Mouse (Mus musculus) urinary bladder, postnatal 4 days (tissue): ENCODE measurements at regions not wholly inside any gene's neighbourhood (a gene's known extent, or its start where the extent isn't known, plus 50 kb on each side); places are given as distances from the start of the nearest gene placed in this dataset.

ENCODE experiments used
- DNase-seq, 2 experiments: peaks; one replicate each; pipeline ENCODE4 v3.0.0; 2021 to 2022; ENCODE audit warnings: low spot score in 2 of 2

DNA sequence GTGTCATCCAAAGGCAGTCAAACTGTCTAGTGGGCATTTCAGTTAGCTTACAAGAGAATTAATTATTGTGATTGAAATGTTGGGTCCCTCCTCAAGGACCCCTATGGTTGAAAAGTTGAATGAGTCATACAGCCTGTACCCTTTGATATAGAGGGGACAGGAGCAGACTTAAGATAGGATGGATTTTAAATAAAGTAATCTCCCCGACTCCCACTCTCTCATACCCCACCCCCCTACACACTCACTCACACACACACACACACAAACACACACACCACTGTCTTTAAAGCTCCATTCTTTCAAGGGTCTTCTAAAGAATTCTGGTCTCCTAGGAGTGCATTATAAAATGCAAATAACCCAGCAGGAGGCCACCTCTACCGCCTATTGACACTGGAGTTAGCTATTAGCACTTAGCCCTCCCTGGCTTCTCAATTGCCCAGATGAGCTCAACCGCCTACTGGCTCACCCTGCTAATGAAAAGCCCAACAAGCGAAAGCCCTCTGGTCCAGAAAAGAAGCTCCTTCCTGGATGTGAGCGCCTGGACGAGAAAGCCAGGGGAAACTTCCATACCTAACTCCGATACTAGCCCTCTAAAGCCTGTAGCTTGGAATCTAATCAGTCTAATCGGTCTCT, 236.3 kb upstream of the Rgma start:
- DNase-seq = no peak

DNA sequence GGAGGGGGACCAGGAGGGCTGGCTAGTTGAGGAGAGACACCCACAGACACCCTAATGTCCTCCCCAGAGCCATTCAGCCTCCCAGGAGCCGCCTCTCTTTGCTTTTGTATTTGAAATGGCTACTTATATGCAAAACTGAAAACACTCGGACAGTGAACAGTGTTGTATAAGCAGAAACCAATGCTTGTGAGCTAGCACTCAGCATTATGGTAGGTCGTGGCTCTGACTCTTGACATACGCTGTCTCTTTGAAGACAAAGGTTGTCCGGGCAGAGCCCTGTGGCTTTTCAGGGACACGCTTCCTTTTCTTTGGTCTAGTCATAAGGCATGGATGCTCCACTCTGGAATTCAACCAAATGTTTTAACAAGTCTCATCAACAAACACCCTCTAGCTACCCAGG, 235.4 kb upstream of the Rgma start:
- no peak for DNase-seq

DNA sequence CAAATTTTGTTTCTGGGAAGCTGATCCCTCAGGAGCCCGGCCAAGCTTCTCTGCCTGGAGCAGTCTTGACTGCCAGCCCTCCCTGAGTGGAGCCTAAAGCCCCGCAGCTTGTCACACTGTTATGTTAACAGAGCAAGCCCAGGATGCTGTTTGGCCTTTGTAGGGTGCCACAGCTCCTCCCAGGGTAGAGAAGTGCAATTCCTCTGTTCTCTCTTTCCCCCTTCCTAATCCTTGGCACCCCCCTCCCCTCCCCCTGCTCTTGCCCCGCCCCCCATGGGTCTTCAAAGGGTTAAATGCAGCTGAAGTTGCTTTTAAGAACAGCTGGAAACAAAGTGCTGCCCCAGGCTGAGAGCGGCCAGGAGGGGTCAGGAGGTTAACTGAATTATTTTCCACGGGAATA, 234.1 kb upstream of the Rgma start:
- DNase-seq = no peak

DNA sequence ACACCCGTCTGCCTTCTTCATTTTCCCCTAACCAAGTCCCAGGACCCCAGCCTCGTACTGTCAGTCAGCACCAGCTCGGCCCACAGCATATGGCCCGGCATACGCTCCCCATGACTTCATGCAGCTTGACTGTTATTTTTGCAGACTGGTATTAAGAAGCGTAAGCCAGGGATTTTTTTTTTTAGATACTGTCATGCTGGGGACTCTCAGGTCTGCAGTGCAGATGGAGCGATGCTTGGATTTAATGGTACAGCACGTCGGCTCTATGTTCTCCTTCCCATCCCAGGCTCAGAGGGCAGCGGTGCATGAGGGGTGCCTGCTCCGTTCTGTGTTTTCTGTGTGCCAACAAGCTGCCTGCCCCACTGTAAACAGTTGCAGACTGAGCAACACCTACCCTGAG, 231.4 kb upstream of the Rgma start:
- no peak for DNase-seq

DNA sequence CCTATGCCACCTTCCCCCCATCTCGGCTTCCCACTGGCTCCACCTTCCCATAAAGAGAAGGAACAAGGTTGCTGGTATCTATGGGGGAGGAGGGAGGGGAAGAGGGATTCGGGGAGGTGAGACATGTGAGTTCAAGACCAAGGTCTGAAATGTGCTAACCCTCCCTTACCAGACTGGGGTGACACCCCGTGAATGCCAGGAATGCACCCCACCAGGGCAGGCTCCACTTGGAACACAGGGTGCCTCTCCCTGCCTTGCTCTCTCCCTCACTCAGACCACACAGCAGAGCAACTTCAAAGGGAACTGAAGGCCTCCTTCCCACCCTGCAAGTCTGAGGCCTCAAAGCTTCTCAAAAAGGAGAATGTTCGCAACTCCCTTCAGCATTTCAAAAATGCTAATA, 230.5 kb upstream of the Rgma start:
- no peak for DNase-seq

DNA sequence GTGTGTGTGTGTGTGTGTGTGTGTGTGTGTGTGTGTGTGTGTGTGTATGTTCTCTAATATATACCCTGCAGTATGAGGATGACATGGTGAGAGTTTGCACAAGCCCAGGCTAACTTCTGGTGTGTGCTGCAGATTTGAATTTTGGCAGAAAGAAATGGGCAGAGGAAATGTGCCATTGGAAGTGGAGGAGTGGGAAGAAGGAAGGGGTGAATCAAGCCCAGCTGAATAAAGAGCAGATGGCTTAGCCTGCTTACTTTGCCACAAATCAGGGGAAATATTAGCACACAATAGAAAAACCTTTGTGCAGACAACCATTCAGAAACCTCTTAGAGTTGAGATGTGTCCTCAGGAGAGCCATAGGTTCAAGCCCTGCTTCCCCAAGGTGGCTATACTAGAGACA, 228.1 kb upstream of the Rgma start:
- DNase-seq = no peak

DNA sequence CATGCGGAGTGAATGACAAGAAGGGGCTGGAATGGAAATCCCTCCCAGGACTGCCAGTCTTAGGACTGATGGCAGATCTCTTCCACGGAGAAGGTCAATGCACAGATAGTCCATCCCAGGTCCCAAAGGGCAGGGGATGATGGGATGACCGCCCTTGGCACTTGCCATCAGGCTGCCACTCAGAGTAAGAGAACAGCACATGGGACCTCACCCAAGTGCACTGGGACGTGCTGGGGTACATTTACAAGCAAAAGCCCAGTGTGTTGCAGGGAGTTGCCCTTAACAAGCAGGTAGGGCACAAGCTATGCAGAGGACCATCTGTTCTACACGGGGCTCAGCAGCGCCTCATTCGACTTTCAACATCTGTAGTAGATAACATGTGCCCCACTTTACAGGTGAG, 224.9 kb upstream of the Rgma start:
- DNase-seq = no peak

DNA sequence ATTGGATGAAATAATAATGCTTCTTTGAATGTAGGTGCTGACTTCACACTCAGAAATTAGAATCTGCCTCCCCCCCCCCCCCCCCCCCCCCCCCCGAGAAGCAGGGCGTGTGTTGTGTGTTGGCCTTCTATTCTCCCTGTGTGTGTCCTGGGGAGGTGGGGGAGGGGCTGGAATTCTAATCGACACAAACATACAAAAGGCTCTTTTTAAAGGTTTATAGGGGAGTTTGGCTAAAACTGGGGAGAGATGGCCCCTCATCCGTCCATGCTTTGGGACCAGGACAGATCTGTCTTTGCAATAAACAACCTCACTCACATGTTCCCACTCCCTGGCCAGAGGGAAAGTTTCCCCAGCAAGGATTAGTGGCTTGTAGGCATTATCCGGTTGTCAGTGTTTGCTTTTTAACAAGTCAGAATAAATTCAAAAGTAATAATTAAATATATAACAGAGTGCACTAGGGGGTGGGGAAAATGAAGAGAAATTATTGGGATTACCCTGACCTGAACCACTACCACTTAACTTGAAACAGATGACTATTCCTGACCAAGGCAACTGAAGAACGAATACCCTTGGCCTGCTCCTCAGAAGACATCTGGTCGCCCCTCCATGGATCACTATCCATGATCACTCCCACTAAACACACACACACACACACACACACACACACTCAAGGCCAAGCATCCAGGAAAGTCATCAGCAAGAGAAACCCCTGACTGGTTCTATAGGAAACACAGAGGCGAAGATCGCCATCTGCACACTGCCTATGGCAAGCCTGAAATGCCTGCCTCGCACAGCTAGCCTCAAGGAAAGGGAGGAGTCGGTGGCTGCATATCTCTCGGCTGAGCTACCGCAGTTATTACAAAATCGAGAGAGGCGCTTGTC, 223.5 kb upstream of the Rgma start:
- DNase-seq = no peak

DNA sequence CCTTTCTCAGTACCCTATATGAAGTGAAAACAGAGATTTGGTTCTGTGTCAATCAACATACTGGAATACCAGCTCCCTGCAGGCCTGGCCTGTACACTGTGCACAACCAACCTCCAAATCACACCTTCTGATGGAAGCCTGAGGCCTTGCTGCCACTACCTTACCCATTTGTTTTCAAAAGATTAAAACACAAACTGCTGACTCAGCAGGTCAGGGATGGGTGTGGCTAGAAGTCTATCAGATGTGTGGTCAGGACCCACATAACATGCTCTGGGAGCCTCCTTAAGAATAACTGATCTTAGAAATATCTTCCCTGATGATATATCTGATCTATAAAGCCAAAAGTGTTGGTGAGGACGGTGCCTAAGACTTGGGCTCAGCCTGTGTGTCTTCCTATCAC, 221.6 kb upstream of the Rgma start:
- no peak for DNase-seq

DNA sequence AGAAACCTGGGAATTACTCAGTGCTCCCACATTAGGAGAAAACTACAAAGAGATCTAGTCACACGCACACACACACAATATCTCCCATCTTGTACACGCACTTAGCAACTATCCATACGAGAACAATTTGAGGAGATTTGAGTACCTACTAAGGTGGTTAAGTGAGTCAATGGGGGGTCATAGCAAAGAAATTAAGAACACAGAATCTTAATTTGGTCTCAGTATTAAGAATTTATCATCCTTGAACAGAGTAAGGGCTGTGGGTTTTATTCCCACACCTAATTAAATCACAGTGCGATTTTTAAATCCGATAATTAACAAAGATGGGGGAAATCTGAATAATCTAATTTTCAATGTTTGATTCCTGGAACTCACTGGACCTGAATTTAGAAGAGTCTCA, 216.5 kb upstream of the Rgma start:
- DNase-seq = no peak

DNA sequence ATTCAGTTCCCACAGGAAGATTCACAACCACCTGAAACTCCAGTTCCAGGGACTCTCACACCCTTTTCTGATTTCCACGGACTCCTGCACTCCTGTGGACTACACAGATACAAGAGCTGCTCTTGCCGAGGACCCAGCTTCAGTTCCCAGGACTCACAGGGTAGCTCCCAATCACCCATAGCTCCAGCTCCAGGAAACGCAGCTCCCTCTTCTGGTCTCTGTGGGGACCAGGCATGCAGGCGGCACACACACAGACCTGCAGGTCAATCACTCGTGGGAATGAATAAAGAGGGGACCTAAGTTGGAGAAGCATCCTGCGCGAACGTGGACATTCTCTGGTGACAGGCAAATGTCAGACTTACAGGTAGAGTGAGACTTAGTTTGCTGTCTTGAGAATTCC, 214.3 kb upstream of the Rgma start:
- DNase-seq = no peak

DNA sequence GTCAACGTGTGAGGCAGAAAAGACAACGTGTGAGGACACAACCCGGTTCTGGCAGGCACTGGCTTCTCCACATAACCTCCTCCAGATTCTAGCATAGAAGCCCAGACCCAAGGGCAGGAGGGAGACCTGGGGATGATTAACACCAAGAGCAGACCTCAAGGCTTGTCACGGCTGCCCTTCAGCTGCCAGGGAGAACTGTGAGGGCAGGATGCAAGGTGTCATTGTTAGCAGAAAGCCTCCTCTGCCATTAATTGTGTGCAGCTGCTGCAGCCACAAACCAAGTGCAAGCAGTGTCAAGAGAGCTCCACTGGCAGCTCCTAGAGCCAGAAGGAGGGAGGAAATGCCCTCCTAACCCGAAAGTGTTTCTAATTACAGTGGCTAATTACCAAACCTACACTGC, 211.6 kb upstream of the Rgma start:
- no peak for DNase-seq

DNA sequence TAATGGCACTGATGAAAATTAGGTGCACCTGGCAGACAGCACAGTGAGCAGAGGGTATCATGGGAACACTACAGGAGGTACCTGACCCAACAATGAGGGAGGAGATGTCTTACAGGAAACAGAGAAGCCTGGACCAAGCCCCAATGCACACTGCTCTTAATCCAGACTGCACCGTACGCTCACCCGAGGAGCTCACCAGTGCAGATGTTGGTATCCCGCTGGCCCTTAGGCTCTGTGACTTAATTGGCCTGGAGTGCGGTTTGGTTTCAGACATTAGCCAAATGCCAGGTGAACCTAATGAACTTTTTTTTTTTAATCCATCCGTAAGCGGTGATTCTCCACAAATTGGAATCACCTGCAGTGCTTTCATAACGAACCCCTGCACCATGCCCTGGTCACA, 209.8 kb upstream of the Rgma start:
- DNase-seq = no peak

DNA sequence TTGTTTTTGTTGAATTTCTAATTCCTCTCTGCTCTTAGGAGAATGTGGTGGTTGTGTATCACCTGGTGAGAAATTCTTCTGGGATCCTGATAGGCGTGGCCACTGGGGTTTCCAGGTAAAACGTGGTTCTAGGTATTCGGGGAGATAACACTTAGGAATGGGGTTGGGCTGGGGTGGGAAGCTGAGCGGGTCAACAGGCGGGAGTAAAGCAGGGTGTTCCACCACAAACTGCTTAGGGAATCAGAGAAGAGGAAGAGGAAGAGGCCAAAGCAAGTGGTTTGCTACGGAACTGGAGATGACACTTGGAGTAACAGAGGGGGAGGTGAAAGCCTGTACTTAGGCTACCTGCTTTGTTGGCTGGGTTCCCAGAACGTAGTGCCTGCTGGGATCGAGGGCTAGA, 205.9 kb upstream of the Rgma start:
- no peak for DNase-seq

DNA sequence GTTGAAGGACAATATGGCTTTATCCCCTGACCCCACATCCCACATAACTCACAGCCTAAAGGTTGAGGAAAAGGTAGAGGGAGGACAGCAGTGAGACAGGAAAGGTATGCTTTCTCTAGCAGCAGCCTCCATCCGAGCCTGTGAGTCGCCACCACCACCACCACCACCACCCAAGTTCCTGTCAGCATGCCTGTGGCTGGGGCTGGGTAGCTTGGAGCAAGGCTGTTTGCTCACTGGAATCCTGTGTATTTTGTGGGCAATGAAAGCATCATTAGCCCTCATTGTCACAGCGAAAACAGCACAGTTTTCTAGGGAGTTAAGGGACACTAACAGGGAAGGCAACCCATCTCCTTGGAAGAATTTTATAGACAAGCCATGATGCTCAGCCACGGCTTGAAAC, 202.7 kb upstream of the Rgma start:
- no peak for DNase-seq

DNA sequence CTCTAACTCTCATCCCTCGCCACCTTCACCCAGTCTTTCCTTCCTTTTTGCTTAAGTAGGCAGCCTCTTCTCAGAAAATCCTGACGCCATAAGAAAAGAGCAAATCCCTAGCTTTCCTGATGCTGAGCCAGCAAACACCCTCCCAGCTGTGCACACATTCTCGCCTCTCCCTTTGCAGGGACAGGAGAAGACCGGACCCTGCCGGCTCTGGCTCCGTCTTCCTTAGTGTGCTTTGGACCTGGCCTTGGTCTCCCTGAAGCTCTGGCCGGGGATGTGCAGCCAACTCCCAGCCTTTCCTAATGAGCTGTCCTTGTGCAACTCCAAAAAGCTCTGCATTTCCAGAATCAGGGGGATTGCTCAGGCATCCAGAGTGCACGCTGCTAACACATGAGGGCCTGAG, 191.5 kb upstream of the Rgma start:
- DNase-seq = peak; percentile 59 to 75

DNA sequence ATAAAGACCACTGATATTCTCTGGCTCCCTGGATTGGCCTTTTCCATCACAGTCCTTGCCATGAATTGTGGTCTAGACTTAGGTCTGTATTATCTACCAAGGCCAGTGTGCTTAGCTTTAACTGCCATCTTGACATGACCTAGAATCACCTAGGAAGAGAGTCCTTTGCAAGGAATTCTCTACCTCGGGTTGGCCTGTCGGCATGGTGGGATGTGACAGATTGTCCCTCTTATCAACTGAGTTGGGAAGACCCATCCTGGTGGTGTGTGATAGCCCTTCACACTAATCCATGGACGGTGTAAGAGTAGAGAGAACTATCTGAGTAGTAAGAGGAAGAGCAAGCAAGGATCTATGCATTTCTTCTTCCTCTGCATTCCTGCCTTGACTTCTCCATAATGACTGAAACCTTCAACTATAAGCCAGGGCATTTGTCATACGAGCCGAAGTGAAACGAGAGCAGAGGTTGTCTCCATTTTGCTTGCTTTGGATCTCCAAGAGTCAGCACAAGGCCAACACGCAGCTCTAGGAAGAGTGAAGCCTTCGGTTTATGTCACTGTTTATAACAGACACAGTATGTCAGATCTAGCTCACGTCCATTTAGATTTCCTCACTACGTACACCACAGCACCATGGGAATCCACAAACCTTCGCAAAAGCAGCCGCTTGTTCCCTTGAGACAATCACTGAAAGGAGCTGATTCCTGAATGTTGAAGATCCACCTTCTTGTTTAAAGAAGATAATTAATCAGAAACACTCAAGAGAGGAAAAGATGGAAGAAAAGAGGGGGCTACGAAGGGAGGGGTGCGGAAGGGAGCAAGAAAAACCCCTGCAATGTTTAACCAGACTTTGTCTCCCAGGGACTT, 190.9 kb upstream of the Rgma start:
- DNase-seq = no peak

DNA sequence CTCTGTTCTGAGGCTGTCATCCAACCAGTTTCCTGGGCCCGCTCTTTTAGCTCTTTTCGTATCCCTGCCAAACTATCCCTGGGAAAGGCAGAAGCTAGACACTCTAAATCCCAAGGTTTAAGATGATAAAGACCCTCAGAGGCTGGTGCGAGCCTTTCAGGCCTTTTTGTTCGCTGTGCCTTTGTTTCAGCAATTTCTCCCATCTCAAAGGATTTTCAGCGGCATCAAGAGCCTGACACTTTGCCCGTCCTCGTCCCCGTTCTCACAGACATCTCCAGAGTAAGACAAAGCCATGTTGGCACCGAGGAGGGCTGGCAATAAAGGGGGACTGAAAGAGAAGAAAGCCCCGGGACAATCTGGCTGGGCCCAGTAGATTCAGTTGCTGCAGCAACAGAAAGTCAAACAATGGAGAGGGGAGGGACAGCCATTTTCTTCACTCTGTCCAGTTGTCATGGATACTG, 190.2 kb upstream of the Rgma start:
- DNase-seq = no peak

DNA sequence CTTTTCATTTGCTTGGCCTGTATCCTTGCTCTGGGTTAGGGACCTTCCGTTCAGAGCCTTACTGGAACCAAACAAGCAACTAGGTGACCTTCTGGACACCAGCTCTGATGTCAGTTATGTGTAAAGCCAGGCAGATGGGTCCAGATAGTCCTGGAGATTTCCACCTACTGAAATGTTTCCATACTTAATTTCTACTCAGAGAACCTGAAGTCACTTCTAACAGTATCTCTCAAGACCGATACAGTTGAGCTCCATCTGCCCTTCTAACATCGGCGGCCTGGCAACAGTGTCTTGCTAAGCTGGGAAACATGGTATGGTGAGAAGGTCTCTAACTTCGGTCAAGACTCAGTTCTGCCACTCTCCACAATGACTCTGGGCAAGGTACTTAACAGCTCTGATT, 189.7 kb upstream of the Rgma start:
- DNase-seq = no peak

DNA sequence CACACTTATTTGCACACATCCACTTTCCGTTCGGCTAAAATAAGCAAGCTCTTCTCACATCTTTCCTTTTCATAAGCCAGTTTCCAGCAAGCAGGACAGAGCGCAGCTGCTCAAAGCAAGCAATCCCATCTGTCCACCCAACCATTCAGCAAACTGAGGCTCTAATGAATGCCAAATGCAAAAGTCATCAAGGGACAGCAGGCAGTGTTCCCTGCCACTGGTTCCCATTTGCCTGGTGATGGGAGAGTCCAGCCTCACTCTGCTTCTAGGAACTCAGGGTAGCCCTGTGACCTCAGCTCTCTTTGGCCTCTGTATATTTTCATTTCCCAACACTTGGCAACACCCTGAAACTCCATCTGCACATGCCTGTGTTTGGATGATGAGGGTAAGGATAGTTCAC, 188.8 kb upstream of the Rgma start:
- DNase-seq = peak in 1 of 2 experiments; percentile 43

DNA sequence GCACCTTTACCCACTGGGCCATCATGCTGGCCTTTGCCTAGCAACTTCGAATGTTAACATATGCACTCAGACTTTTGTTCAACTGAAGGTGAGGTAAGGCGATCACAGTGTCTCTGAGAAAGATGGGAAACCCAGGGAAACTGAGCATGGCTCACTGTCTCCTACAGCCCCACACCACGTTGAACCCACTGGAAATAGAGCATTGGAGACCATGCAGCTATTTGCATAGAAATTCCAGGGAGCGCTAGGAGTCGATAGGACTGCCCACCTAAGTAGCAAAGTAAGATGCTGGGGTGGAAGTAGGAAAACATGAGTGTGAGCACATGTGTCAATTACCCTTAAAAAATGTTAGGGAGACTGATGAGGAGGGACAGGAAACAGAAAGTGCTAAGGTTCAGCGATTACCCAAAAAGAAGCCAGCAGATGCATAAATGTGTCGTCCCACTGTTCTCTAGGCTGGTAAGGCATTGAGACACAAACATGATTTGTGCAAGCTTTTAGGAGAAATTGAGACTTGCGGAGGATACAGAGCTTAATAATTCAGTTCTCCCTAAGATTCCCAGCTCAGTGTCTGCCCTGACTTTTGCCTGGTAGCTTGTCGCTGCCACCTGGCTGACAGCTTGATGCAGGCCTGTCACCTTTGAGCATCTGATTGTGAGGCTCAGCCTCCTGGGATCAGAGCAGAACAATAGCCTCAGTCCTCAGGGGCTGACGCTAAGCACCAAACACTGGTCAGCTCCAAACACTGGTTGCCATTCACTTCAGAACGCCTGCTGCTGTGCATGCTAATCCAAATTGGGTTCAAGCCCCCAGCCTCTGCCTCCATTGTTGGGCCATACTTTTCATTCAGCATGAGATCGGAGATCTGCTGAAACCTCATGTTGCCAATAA, 183.7 kb upstream of the Rgma start:
- DNase-seq = peak in 1 of 2 experiments; percentile 48
